Mouse (Mus musculus) limb, embryonic 11.5 days (tissue): ENCODE data around the gene A530032D15Rik. TPM values are rescaled to one million over a fixed set of nuclear protein-coding genes. Genes with fewer than 3 reads are reported as not detected.

Experiments used
- polyA plus RNA-seq: library from polyadenylated mRNA; unstranded; fragments of >200 nt; fragmentation: Nextera tagmentation; extraction: Ambion mirVana; gene quantifications from 2 replicates; pipeline ENCODE4 v1.2.1, GENCODE M21; 2014

A530032D15Rik gene
- polyA plus RNA-seq, 1 experiment from 2014 or later, result not detected

Other genes with a start within 250 kb of the A530032D15Rik start
- 0.05 and 0.07 TPM in 2 replicates for gene Slc16a14, start 174.7 kb downstream of the A530032D15Rik start, polyA plus RNA-seq
- not detected in 2 replicates for gene Gm10553, start 9.7 kb downstream of the A530032D15Rik start, polyA plus RNA-seq
- gene C130026I21Rik, start 160.7 kb upstream of the A530032D15Rik start, polyA plus RNA-seq, result not detected in 2 replicates